Mouse (Mus musculus): ENCODE results near the gene Ccdc148.

Ccdc148 gene

DNA sequence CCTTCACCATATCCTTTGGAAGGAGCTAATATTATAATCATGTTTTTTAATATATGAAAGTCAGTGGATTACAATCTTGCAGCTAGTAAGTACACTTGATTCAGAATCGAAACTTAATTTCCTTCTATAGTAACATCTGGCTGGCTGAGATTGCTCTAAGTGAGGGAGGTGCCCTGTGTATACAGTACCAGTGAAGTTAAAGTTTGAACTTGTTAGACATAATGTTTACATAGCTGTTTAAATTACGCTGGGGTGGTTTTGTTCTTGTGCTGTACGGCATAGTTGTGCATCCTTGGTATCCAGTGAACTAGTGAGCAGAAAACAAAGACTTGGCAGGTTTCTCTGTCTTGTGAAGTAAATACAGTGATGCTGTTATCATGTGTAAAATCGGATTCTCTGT, 18.5 kb upstream of the Ccdc148 start:
- DNase-seq (ENCODE audit: low spot score), result no peak

DNA sequence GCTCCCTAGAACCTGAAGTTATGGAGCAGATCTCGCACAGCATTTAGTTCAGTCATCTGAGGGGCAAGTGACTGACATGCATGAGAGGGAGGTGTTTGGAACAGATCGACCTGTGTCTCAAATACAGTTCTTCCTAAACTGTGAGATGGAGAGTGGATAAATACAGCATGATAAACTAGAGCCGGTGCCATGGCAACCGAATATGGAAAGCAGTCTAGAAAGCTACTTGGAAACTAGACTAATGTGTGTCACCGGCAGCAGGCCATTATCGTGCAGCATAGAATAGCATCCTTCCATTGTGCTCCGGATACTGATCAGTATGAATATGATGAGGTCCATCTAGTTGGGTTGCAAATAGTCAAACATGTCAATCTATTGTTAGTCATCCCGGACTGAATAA, 17.7 kb upstream of the Ccdc148 start:
- DNase-seq (ENCODE audit: low spot score), result no peak

GRCm38 (mm10) chr2:59175926-59176325, 15.4 kb upstream of the Ccdc148 start:
- DNase-seq (ENCODE audit: low spot score), result no peak

GRCm38 (mm10) chr2:59171533-59171932, 11.1 kb upstream of the Ccdc148 start:
- no peak for DNase-seq (ENCODE audit: low spot score)

- no peak for DNase-seq (ENCODE audit: low spot score)
Measured at GRCm38 (mm10) chr2:59170593-59170992, 10.1 kb upstream of the Ccdc148 start.

DNA sequence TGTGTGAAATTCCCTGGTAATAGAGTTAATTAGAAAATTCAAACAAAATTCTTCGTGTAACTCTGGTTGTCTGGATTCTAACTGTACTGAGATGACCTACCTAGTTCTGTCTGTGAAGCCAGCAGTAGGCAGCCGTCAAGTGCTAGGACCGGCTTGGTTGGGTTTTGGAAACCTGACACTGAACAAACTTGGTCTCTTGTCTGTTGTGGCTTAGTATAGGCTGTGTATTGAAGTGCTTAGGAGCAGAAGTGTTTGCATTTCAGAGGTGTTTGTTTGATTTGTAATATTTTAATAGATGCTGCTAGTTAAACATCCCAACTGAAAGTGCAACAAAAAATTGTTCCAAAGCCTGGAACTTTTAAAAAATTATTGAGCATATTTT, 9.7 kb upstream of the Ccdc148 start:
- DNase-seq (ENCODE audit: low spot score), result no peak

DNA sequence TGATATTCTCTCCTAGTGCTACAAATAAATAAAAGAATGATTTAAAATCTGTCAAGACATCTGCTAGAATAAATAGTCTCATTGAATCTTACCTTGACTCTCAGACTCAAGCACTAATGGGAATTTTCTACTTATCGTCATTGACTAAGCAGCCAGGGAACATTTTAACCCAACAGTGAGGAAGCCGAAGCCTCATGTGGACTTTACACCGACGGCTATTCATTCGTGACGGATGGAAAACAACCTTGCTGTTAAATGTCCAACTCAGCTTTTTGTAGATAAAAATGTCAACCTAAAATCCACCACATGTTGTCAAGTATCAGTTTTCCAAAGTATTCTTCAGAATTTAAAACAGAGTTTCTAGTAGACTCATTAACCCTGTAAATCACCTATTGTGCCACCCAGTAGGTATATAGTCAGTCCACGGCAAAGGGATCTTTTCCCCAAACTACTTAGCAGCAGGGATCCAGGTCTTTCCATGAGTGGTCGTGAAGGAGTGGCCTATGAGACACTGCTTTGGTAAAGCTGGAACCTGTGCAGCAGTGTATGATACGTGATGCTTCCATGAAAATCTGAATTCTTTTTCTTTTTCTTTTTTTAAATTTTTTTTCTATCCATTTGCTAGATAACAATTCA, 9.2 kb upstream of the Ccdc148 start:
- no peak for DNase-seq (ENCODE audit: low spot score)

DNA sequence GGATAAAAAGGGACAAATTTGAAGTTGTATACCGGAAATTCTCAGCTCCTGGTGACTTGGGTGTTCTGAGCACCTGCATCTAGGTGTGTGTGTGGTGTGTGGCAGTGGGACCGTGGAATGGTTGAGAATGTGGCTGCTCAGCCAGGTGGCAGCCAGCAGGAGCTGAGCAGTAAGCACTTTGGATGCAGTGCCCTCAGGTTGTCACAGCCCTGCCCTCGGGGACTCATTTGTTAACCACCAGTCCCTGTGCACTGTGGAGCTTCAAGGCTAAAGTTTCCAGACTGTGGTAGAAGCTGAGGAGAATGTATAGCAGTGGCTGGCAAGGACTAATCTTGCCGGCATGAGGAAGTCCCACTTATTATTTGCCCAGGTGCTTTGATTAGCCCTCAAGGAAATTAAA, 7.3 kb upstream of the Ccdc148 start:
- no peak for DNase-seq (ENCODE audit: low spot score)

- no peak for DNase-seq (ENCODE audit: low spot score)
Measured at GRCm38 (mm10) chr2:59166976-59167375, 6.5 kb upstream of the Ccdc148 start.

GRCm38 (mm10) chr2:59162285-59162600, 1.8 kb upstream of the Ccdc148 start:
- no peak for DNase-seq (ENCODE audit: low spot score)

DNA sequence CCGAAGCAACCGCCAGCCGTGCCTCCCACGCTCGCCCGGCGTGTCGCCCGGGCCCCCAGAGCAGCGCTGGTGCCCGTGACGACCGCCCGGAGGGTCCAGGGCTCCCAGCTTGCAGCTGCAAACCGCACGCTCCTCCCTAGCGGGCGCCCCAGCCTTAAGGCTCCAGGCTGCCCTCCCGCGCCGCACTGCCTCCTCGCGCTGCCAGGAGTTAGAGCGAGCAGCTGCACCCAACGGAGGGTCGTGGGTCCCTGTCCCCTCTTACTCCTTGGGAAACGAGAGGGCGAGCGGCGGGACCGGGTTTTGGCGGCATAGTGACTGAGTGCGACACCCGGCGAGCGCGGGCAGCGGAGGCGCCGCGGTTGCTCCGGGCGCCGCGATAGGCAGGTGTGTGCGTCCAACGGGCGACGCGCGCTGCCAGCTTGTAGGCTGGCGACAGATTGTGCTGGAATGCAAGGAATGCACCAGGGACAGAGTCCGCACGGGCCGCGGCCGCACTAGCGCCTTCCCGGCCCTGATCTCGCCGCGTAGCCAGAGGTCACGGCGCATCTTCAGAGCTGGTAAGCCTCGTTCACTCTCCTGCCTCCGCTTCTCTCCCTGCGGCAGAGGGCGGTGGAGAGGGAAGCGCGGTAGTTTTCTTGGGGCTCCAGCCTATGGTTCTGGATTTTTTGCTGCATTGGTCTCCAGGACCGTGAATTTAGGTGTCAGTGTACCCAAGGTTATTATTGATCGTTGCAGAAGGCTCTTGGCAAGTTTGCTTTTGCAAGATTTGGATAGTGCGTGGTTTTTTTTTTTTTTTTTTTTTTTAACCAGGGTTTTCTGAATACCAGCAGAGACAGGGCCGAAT, 1.2 kb upstream of the Ccdc148 start:
- peak; percentile 75 for DNase-seq (ENCODE audit: low spot score)

DNA sequence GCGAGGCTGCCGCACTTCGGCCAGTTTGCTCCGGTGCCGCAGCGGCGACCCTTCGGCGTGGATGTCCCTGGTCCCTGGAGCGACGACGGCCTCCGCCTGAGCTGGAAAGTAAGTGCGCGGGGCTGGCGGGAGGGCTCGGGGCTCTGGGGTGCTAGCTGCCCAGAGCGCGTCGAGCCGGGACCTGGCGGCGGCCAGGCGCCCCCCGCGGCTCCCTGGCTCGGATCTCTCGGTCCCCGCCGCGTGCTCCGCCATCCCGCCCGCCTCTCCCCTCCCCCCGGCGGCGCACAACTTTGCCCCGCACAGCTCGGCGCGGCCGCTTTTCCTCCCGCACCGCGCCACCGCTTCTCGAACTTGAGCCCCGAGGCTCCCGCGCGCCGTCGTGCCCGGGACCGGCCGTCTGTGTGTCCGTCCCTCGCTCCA, 548 bp upstream of the Ccdc148 start:
- DNase-seq (ENCODE audit: low spot score), result peak; percentile 54

GRCm38 (mm10) chr2:59159961-59160604, 400 bp downstream of the Ccdc148 start:
- DNase-seq (ENCODE audit: low spot score), result no peak

GRCm38 (mm10) chr2:59158117-59158516, 2.4 kb downstream of the Ccdc148 start:
- DNase-seq (ENCODE audit: low spot score), result no peak

DNA sequence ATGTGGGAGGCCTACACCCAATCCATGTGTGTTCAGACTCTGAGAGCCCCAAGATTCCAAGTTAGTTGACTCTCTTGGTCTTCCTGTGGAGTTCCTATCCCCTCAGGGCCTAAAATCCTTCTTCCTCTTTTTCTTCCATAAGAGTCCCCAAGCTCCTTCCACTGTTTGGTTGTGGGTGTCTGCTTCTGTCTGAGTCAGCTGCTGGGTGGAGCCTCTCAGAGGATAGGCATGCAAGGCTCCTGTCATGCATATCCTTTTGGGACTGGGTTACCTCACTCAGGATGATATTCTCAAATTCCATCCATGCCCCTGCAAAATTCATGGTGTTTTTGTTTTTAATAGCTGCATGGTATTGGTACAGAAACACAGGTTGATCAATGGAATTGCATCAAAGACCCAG, 5.1 kb downstream of the Ccdc148 start:
- DNase-seq (ENCODE audit: low spot score), result no peak

DNA sequence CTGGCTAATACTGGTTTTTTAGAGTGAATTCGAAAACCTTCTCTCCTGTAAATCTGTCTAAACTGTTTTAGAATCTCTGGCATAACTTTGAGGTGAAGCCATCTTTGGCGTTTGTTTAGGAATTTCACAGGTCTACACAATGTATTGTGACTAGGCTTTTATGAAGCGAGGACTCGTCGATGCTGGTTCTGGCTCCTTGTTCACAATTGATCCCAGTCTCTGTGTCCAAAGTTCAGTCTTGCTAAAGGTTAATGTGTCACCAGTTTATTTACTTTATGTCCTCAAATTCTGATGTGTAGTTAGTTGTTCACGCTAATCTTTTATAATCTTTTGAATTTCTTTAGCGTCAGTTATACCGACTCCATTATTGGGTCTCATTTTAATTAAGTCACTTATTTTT, 29.4 kb downstream of the Ccdc148 start:
- DNase-seq (ENCODE audit: low spot score), result no peak

- no peak for DNase-seq (ENCODE audit: low spot score)
Measured at GRCm38 (mm10) chr2:59129821-59130220, 30.7 kb downstream of the Ccdc148 start.

DNA sequence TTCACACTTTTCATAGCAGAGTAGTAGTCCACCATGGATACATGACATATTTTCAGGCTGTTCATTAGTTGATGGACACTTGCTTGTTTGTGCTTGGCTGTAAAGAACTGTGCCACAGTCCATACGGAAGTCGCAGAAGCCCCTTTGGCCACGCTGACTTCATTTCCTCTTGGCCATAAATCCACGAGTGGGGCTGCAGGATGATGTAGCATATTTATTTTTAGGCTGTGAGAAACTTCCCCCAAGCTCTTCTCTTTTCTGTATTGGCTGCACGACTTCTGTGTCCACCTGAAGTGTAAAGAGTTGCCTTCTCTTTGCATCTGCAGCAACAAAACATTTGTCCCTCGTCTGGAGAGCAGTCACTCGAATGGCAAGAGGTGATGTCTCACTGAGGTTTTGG, 31.5 kb downstream of the Ccdc148 start:
- DNase-seq (ENCODE audit: low spot score), result no peak

DNA sequence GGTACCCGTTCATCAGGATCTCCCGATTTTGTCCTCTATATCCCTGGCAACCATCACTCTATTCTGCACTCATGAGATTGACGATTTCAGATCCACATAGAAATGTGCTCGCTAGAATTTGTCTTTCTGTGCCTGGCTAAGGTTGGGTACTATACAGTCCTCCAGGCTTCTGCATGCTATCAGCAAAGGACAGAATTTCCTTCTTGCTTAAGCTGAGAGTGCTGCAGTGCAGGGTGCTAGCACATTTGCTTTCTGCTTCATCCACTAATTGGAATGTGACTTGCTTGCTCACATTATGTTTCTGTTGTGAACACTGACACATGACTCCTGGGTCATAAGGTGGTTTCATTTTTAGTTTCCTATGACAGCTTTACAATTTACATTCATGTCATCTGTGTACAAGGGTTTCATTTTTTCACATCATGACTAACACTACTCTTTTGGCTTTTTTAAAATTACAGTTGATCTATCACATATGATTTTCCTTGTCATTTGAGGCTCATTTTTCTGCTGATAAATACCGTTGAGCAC, 104.8 kb downstream of the Ccdc148 start:
- no peak for DNase-seq (ENCODE audit: low spot score)

DNA sequence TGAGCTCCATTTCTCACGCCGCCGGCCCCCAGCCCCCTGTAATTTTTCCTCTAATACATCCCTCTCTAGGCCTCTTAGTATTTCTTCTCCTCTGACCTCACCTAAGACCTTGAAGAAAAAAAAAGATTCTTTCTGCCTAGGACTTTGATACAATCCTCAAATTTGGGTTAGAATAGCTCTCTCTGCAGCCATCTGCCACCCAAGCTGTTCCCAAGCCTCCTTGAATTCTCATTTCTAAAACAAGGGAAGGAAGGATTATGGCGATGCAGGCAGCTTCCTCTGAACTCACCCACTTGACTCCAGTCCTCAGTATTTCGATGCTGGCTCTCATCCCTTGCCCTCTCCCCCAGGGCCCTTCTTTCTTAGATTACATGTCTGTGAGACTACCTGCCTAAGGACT, 106.1 kb downstream of the Ccdc148 start:
- no peak for DNase-seq (ENCODE audit: low spot score)

DNA sequence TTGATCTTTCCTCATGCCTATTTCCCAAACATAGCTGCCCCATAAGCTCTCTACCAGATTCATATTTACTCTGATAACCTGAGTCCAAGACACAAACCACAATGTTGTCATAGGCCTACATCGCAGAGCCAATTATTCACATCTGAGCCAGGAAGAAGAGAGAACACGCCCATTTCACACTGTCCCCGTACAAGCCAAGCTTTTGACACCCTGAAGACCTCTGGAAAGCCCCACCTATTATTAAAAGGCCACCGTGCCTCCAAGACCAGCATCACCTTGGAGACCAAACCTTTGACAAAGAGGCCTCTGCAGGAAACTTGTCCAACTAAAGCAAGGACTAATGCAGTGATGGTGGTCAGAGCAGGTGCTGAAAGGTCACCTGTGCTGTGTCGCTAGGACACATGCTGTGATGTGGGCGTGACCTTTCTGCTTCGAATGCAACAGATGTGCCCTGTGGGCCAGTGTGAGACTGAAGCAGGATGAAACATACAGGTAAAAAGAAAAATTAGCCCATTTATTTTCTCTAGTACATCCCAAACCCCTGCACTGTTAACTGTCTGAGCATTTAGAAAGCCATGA, 106.9 kb downstream of the Ccdc148 start:
- no peak for DNase-seq (ENCODE audit: low spot score)

- DNase-seq (ENCODE audit: low spot score), result no peak
Measured at GRCm38 (mm10) chr2:59050245-59050824, 110.1 kb downstream of the Ccdc148 start.

Measured in ovary, postnatal 36 days (tissue).